Mouse (Mus musculus) hindlimb bud, embryonic 11.5 days (tissue): ENCODE data around the gene Slc16a7.

ENCODE experiments used
- DNase-seq: peaks from one replicate; pipeline ENCODE4 v3.0.0-alpha.2; 2012; ENCODE audit warnings: low read depth, low spot score; ENCODE audit errors: extremely low spot score

The Slc16a7 gene

GRCm38 (mm10) chr10:125324149-125324834, 65.0 kb downstream of the Slc16a7 start:
- no peak for DNase-seq

- DNase-seq: no peak
Observed at GRCm38 (mm10) chr10:125321446-125322428, 67.5 kb downstream of the Slc16a7 start.

- DNase-seq: no peak
Observed at GRCm38 (mm10) chr10:125317317-125317716, 71.9 kb downstream of the Slc16a7 start.

GRCm38 (mm10) chr10:125310855-125311254, 78.4 kb downstream of the Slc16a7 start:
- no peak for DNase-seq

- DNase-seq: no peak
Observed at GRCm38 (mm10) chr10:125298036-125298435, 91.2 kb downstream of the Slc16a7 start.

GRCm38 (mm10) chr10:125290320-125290719, 98.9 kb downstream of the Slc16a7 start:
- DNase-seq: no peak

GRCm38 (mm10) chr10:125288560-125288959, 100.7 kb downstream of the Slc16a7 start:
- DNase-seq: peak; percentile 5

GRCm38 (mm10) chr10:125285386-125285785, 103.9 kb downstream of the Slc16a7 start:
- DNase-seq: no peak

- DNase-seq: no peak
Observed at GRCm38 (mm10) chr10:125275149-125275848, 114.0 kb downstream of the Slc16a7 start.

- no peak for DNase-seq
Observed at GRCm38 (mm10) chr10:125274519-125275148, 114.6 kb downstream of the Slc16a7 start.

GRCm38 (mm10) chr10:125273759-125274158, 115.5 kb downstream of the Slc16a7 start:
- DNase-seq: peak; percentile 16

- DNase-seq: no peak
Observed at GRCm38 (mm10) chr10:125271448-125271847, 117.8 kb downstream of the Slc16a7 start.

- no peak for DNase-seq
Observed at GRCm38 (mm10) chr10:125270266-125270665, 119.0 kb downstream of the Slc16a7 start.

- DNase-seq: no peak
Observed at GRCm38 (mm10) chr10:125266322-125266721, 122.9 kb downstream of the Slc16a7 start.

- no peak for DNase-seq
Observed at GRCm38 (mm10) chr10:125265901-125266300, 123.4 kb downstream of the Slc16a7 start.

- no peak for DNase-seq
Observed at GRCm38 (mm10) chr10:125265467-125265866, 123.8 kb downstream of the Slc16a7 start.

GRCm38 (mm10) chr10:125264938-125265337, 124.3 kb downstream of the Slc16a7 start:
- DNase-seq: peak; percentile 33

GRCm38 (mm10) chr10:125255904-125256303, 133.4 kb downstream of the Slc16a7 start:
- DNase-seq: no peak

GRCm38 (mm10) chr10:125214536-125214935, 174.7 kb downstream of the Slc16a7 start:
- DNase-seq: no peak

- no peak for DNase-seq
Observed at GRCm38 (mm10) chr10:125213805-125214204, 175.5 kb downstream of the Slc16a7 start.

- DNase-seq: no peak
Observed at GRCm38 (mm10) chr10:125187544-125187943, 201.7 kb downstream of the Slc16a7 start.
